Mouse (Mus musculus) MN1 (cell line): ENCODE measurements around the gene Gm13101.
"Not testable (repeated sequence)": the region's sequence is repeated elsewhere in the genome, so short reads cannot be mapped to it uniquely, and the experiment has no call there.

ENCODE experiments used
- DNase-seq: peaks from one replicate; pipeline ENCODE4 v3.0.0-alpha.2; 2016; ENCODE audit warnings: low spot score

Gm13101 gene

DNA sequence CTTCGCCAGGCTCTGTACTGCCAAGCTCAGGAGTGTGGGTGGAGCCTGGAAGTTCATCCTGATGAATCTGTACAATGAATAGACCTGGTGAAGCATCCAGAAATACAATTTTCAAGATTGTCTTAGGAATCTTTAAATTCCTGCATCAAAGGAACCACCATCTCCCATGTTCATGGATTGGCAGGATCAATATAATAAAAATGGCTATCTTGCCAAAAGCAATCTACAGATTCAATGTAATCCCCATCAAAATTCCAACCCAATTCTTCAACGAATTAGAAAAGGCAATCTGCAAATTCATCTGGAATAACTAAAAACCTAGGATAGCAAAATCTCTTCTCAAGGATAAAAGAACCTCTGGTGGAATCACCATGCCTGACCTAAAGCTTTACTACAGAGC, at the start of gene Gm13101:
TSS of gene Gm13101 (minus strand) at position 101 of the 400 bp plus-strand sequence.
- not testable (repeated sequence) for DNase-seq

DNA sequence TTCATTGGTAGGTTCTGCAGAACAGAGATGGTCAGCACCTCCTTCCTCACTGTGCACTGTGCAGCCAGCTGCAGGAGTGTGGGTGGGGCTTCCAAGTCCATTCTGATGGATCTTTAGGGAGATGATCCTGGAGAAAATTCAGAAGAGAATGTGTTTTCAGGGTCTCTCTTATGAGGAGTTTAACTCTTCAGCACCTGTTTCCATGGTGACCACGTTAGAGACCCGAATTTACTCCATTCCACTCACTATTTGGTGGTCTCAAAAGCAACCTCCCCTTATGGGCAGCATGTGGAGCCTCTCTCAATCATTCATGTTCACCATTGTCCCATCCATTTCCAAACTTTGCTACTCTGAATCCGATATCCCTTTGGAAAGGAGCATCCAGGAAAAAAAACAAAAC, 27.5 kb upstream of the Gm13101 start, which contains the start of gene Pramef17:
TSS of gene Pramef17 (minus strand) at position 101 of the 400 bp plus-strand sequence.
- DNase-seq: not testable (repeated sequence)

DNA sequence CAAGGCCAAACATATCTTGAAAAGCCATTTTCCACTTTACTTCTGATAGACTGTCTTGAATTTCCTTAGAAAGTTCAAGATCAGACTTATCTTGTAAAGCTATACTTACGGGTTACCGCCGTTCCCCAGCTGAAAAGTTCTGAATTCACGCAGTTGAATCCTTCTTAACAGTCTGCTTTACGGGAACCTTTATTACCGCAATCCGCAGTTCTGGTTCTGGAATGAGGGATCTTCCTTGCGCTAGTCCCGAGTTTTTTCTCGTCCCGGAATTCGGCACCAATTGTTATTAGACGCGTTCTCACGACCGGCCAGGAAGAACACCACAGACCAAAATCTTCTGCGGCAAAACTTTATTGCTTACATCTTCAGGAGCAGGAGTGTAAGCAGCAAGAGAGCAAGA, 21.4 kb upstream of the Gm13101 start:
- DNase-seq: not testable (repeated sequence)

- DNase-seq: not testable (repeated sequence)
These were observed 20.8 kb upstream of the Gm13101 start for GRCm38 (mm10) chr4:143987475-143987941.

DNA sequence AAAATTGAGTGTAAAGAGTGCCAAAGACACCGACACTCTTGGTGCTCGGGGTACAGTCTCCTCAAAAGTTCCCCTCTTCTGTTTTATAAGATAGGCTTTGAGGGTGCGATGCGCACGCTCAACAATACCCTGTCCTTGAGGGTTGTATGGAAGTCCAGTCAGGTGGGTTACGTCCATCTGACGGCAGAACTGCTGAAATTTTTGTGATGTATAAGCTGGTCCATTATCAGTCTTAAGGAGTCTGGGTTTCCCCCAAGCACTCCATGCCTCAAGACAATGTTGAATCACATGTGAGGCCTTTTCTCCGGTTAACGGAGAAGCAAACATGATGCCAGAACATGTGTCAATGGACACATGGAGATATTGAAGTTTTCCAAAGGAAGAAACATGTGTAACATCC, 19.0 kb upstream of the Gm13101 start:
- DNase-seq: not testable (repeated sequence)

GRCm38 (mm10) chr4:143985165-143985564, 18.4 kb upstream of the Gm13101 start:
- DNase-seq: not testable (repeated sequence)

DNA sequence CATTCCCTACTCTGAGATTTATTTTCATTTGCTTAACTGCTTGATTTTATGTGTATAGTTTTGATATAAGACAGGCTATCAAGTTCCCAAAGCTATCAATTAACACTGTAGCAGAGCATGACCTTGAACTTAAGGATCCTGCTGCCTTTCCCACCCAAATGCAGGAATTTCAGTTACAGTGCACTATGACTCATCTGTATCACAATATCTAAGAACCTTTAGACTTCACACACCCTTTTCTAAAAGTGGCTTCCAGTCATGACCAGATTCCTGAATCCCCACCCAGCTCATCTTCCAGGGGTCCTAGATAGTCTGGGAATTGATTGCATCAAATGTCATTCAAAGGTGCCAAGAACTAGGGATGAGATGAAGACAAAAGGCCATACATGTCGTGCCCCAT, 16.7 kb upstream of the Gm13101 start:
- not testable (repeated sequence) for DNase-seq

GRCm38 (mm10) chr4:143950916-143951315, 15.8 kb downstream of the Gm13101 start, which contains the start of gene Pramef25:
Pramef25 (minus strand) TSS chr4:143951016.
- DNase-seq: not testable (repeated sequence)
